Mouse (Mus musculus) lung, postnatal 10 days (tissue): ENCODE measurements around the gene Tgfb2.

Source experiments
- DNase-seq: peaks from one replicate; pipeline ENCODE4 v3.0.0; 2021

Tgfb2 gene

GRCm38 (mm10) chr1:186701206-186701905, 4.4 kb downstream of the Tgfb2 start:
- DNase-seq = no peak

DNA sequence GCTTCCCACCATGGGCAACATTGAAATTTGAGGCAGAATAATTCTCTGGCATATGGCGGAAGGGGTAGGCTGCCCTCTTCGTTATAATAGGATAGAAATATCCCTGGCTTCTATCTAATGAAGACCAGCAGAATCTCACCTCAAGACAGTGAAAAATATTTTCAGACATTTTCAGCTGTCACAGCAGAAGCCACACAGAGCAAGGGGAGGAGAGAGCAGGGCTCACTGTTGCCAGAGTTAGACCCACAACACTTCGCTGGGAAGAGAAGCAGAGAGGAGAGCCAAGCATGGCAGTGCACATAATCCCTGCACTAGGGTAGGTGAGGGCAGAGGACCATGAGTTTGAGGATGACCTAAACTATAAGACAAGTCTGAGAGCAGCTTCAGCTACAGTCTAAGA, 5.3 kb downstream of the Tgfb2 start:
- DNase-seq = no peak

GRCm38 (mm10) chr1:186698583-186699338, 7.0 kb downstream of the Tgfb2 start:
- DNase-seq = no peak

- no peak for DNase-seq
Observed at GRCm38 (mm10) chr1:186696231-186696630, 9.6 kb downstream of the Tgfb2 start.

- peak; percentile 64 for DNase-seq
Observed at GRCm38 (mm10) chr1:186695361-186695760, 10.4 kb downstream of the Tgfb2 start.

DNA sequence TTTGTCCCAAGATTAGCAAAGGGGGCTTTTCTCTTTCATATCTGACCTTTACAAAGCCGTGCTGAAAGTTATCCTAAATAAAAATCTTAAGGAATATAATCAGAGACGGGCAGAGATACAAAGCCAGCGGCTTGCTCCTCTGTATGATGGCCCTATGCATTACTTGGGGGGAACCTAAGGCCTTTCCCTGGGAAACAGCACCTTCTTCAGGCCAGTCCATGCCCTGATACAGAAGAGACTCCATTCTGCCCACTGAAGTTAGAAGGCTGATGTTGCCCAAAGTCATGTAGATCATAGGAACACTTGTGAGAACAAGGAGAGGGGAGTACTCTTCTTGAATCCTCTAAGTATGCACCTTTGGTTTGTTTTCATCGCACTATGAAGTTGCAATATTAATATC, 13.4 kb downstream of the Tgfb2 start:
- DNase-seq = no peak

DNA sequence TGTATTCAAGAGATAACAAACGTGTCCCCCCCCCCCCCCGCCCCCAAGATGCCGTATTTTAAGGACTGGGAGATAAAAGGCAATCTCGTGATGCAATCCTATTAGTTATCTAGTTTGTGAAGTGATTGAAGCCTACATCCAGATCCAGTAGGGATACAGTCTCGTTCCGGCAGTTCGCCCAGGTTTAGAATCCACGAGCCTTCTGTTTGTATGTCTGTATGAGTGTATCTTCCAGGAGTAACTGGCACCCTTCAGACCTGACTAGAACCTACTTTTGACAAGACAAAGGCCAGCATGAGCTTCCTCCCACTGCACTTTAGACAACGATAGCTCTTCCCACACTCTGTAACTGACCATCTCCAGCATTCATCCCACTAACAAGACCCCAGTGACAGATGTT, 14.1 kb downstream of the Tgfb2 start:
- DNase-seq = no peak

DNA sequence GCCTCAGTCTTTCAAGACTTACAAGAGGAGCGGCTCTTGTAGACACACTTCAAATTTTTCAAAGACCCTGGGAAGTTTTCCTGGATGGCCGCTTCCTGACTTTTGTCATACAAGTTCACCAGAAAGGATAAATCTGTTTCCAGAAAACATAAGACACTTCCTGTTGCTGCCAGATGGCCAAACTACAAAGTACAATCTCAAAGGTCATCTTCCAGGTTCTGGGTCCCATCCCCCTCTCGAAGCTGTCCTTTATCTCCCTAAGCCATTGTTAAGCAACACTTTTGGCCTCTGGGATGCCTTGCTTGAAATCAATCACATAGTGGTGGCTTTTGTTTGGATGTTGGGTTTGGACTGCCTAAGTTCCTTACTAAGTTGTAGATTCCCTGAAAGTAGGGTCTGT, 21.7 kb downstream of the Tgfb2 start:
- DNase-seq = peak; percentile 27

- DNase-seq = peak; percentile 25
Observed at GRCm38 (mm10) chr1:186682606-186683005, 23.2 kb downstream of the Tgfb2 start.

DNA sequence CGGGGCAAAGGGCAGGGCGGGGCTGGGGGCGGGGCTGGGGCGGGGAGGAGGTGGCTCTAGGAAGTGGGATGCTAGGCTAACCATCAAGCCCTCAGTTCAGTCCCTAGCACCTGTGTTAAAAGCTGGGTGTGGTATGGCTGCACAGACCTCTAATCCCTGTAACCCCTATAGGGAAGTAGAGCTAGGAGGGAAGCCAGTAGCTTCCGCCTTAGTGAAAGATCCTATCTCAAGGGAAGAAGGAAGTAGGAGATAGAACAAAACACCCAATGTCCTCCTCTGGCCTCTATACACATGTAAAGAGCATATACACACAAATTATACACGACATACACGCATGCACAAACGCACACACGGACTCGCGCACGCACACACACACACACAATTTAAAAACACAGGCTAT, 28.2 kb downstream of the Tgfb2 start:
- DNase-seq = no peak

GRCm38 (mm10) chr1:186676199-186676598, 29.6 kb downstream of the Tgfb2 start:
- DNase-seq = no peak

DNA sequence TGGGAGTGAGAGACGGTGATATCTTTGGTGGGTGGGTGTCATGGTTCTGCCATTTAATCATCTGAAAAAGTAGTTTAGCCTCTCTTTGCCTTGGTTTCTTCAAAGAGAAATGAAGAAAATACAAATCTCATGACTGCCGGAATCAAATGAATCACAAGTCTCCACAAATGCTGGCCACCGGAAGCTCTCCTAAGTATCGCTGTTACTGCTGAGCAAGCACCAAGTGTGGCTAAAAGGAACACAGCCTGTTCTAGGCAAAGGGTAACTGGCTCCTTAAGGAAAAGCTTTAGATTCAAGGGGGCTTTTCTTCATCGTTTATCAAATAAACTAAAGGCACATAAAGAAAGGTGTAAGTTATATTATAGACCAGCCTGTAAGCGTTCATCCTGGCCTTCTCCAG, 30.5 kb downstream of the Tgfb2 start:
- DNase-seq = peak; percentile 37

DNA sequence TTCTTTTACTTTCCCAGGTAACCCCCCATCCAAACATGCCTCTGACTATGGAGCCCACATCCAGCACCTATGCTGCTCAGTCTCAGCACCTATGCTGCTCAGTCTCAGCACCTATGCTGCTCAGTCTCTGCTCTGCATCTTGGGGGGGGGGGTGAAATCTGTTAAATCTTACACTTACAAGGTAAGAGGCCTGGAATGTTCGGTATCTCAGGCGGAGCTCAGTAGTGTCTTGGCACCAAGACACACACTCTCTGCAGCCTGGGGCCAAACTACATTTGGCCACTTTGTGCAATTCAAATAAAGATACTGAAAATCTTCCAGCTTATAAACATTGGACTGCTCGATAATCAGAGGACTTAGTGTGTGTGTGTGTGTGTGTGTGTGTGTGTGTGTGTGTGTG, 31.2 kb downstream of the Tgfb2 start:
- DNase-seq = no peak

DNA sequence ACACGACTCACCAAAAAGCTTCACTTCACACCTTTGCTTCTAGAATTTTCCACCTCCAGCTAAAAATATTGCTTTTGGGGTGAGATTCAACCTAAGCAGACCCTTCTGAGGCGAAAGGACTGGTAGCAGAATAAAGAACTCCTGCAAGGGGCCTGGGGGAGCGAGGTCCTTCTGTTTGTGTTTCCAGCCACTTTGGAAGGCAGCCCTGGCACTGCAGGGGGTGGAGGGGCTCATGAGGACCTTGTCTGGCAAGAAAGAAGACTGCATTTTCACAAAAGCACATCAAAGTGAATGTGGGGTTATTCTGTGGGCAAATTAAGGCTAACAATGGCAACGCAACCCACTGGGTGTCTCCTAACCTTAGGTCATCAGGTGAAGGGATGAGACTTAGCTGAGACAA, 32.6 kb downstream of the Tgfb2 start:
- DNase-seq = no peak

GRCm38 (mm10) chr1:186663412-186663811, 42.4 kb downstream of the Tgfb2 start:
- DNase-seq = peak; percentile 28

- no peak for DNase-seq
Observed at GRCm38 (mm10) chr1:186662996-186663395, 42.8 kb downstream of the Tgfb2 start.

DNA sequence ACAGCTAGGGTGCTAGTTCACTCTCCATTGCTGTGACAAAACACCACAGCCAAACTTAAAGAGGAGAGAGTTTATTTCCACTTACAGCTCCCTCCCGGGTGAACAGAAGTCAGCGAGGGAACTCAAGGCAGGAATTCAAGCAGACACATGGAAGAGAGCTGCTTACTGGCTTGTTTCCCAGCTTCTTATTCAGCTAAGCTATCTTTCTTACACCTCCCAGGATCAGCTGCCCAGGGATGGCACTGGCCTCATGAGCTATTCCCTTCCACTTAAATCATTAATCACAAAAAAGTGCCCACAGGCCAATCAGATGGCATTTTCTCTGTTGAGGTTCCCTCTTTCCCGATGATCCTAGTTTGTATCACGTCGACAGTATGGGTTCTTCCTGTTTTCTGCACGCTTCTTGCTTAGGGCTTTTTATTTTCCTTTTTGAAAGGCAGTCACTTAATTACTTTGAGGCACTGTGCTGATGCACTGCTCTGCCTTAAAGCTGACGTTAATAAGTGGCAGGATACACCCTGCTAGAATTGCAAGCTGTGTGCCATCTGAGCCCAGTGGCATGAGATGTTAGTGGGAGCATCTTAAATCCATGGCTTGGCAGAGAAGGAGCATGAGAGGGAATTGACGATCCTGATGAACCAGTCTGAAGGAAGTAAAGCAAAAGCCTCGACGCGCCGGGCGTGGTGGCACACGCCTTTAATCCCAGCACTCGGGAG, 44.4 kb downstream of the Tgfb2 start:
- no peak for DNase-seq

DNA sequence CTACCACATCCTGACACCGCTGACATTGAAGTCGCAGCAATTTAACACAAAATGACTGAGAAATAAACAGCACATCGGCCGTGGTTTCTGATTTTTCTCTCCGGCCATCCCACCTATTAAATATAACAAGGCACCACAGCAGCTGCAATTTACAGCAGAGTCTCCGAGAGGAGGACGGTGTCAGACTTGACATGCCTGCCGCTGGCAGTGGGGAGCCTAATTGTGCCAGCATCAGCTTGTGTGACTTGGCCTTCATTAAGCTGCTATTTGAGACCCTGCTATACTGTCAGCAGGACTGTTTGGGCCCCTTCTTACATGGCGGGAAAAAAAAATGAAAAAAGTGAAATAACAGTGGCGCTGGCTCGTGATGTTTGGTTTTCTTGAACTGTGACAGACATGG, 47.0 kb downstream of the Tgfb2 start:
- DNase-seq = no peak

- no peak for DNase-seq
Observed at GRCm38 (mm10) chr1:186657559-186658219, 48.1 kb downstream of the Tgfb2 start.

DNA sequence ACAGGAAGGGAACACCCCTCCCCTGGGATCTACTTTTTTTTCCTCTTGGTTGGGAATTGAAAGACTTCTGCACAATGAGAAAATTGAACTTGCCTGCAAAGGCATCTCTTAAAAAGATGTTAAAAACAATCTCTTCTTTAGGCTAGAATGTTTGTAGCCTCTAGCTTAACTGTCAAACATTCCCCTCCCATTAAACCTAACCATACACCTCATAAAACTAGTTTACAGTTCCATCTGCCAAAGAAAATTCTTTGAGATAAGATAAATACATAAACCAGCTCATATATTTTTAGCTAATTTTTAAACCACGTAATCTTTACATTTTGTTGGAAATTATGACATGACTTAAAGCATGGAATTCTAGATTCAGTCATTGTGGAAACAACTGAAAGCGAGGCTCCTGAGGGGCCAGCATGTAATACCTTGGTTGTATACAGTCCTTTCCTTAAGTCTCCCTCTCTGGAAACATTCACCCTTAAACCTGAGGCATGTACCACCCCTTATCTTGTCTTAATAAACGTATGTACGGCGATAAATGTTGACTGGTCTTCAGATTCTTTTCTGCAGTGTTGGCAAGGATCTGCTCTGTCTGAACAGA, 49.0 kb downstream of the Tgfb2 start:
- no peak for DNase-seq

DNA sequence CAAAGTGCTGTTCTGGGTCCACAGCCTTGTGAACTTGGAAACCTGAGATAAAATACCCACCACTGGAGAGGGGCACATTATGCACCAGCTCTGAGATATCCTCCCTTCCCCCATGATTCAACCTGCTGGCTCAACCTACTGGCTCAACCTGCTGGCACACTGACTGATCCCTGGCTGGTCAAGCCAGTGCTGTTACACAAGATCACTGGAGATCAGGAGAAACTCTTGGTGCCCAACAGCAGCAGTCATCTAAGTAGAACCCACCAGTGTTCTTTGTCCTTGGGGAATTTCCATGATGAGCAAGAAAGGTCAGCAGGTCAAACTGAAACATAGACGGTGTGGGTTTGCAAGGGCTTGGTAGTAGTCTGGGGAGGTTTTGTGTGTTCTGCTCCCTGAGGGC, 49.6 kb downstream of the Tgfb2 start:
- no peak for DNase-seq

GRCm38 (mm10) chr1:186655096-186655495, 50.7 kb downstream of the Tgfb2 start:
- DNase-seq = no peak

- DNase-seq = peak; percentile 13
Observed at GRCm38 (mm10) chr1:186652208-186652607, 53.6 kb downstream of the Tgfb2 start.
